Mouse (Mus musculus) ES-Bruce4 (cell line): ENCODE results near the gene Bcl2l15.

Experiments used
- CTCF ChIP-seq: IDR thresholded peaks from one replicate; pipeline ENCODE4 v1.8.1; 2011; ENCODE audit warnings: low read depth, low read length
- EP300 ChIP-seq: IDR thresholded peaks from 2 replicates; pipeline ENCODE4 v1.6.1; 2011; ENCODE audit warnings: low read depth, low read length; ENCODE audit not compliant: insufficient read depth
- POLR2A ChIP-seq: IDR thresholded peaks from one replicate; pipeline ENCODE4 v1.8.1; 2011; ENCODE audit warnings: low read length; ENCODE audit not compliant: insufficient read depth

- TF ChIP-seq CTCF = no peak
- no peak for TF ChIP-seq EP300
- no peak for TF ChIP-seq POLR2A
Observed at GRCm38 (mm10) chr3:103801631-103802531, 30.5 kb upstream of the Bcl2l15 start.
